Mouse (Mus musculus): ENCODE measurements around the gene Nhej1.

- TF ChIP-seq CTCF (IDR thresholded peaks at IDR 0.05; ENCODE audit: low read depth, low read length) (no peak), POLR2AphosphoS5 (IDR thresholded peaks at IDR 0.05; ENCODE audit: insufficient replicate concordance, low read depth, low read length) (no peak), GATA1 (IDR thresholded peaks at IDR 0.05; ENCODE audit: borderline replicate concordance, low read length) (no peak), GATA2 (IDR thresholded peaks at IDR 0.05; ENCODE audit: borderline replicate concordance, low read depth, low read length) (no peak), TAL1 (conservative IDR thresholded peaks at IDR 0.05; ENCODE audit: low read depth, low read length) (no peak)
These were observed 73.6 kb downstream of the Nhej1 start for GRCm38 (mm10) chr1:75051428-75051827.

Data from G1E (cell line).